Mouse (Mus musculus) ES-Bruce4 (cell line): ENCODE data around the gene Umod. TPM values are rescaled to one million over a fixed set of nuclear protein-coding genes. Genes with fewer than 3 reads are reported as not detected.

Experiments used
- H3K27ac ChIP-seq: 2 replicates; pipeline ENCODE4 v1.5.1; 2012; ENCODE audit warnings: low read length, inconsistent platforms; ENCODE audit not compliant: insufficient read depth
- H3K27me3 ChIP-seq: 2 replicates; pipeline ENCODE4 v1.6.1; 2012; ENCODE audit warnings: mild to moderate bottlenecking, low read length, inconsistent platforms; ENCODE audit not compliant: control insufficient read depth, poor library complexity, insufficient read depth, severe bottlenecking
- H3K36me3 ChIP-seq: 2 replicates; pipeline ENCODE4 v1.6.1; 2012; ENCODE audit warnings: inconsistent platforms, mild to moderate bottlenecking, low read length, moderate library complexity; ENCODE audit not compliant: control insufficient read depth, poor library complexity, insufficient read depth, severe bottlenecking
- H3K4me1 ChIP-seq: one replicate; pipeline ENCODE4 v1.8.1; 2011; ENCODE audit warnings: low read length; ENCODE audit not compliant: control insufficient read depth, insufficient read depth
- H3K4me3 ChIP-seq: 2 replicates; pipeline ENCODE4 v1.5.1; 2011; ENCODE audit warnings: low read depth, mild to moderate bottlenecking, low read length
- H3K9ac ChIP-seq: 2 replicates; pipeline ENCODE4 v1.6.1; 2012; ENCODE audit warnings: low read depth, mild to moderate bottlenecking, inconsistent platforms; ENCODE audit not compliant: poor library complexity, severe bottlenecking
- H3K9me3 ChIP-seq: replicated peaks from 2 replicates; pipeline ENCODE4 v1.6.1; 2012; ENCODE audit warnings: mild to moderate bottlenecking, low read length, inconsistent platforms; ENCODE audit not compliant: control insufficient read depth, poor library complexity, insufficient read depth, severe bottlenecking
- CTCF ChIP-seq: IDR thresholded peaks from one replicate; pipeline ENCODE4 v1.8.1; 2011; ENCODE audit warnings: low read depth, low read length
- EP300 ChIP-seq: IDR thresholded peaks from 2 replicates; pipeline ENCODE4 v1.6.1; 2011; ENCODE audit warnings: low read depth, low read length; ENCODE audit not compliant: insufficient read depth
- POLR2A ChIP-seq: IDR thresholded peaks from one replicate; pipeline ENCODE4 v1.8.1; 2011; ENCODE audit warnings: low read length; ENCODE audit not compliant: insufficient read depth
- polyA plus RNA-seq: library from polyadenylated mRNA; stranded (reverse); fragments of >200 nt; gene quantifications from 2 replicates; pipeline ENCODE4 v1.2.4, GENCODE M21; 2011; ENCODE audit warnings: low read depth; ENCODE audit not compliant: missing spikeins, insufficient read depth, insufficient read length

Umod gene
- polyA plus RNA-seq, result not detected in 2 replicates

GRCm38 (mm10) chr7:119479256-119479655, at the start of gene Umod:
Umod (minus strand) TSS chr7:119479282.
- no peaks in the 10 kb centered on the region for H3K9me3 ChIP-seq
- no peak within 1 kb of the TSS for H3K4me3 ChIP-seq

GRCm38 (mm10) chr7:119528617-119529016, 49.5 kb upstream of the Umod start:
- no peak for TF ChIP-seq EP300
- TF ChIP-seq POLR2A, result no peak
- TF ChIP-seq CTCF, result no peak

More at GRCm38 (mm10) chr7:119479256-119479655, at the start of gene Umod:
- H3K27ac ChIP-seq, result no peak within 1 kb of the TSS
- no peaks in the 10 kb centered on the region for H3K27me3 ChIP-seq
- TF ChIP-seq EP300, result no peak
- no peak for TF ChIP-seq POLR2A
- TF ChIP-seq CTCF, result no peak
- no peaks in the 10 kb centered on the region for H3K36me3 ChIP-seq
- H3K4me1 ChIP-seq, result no peaks in the 10 kb centered on the region
- H3K9ac ChIP-seq, result no peak within 1 kb of the TSS

GRCm38 (mm10) chr7:119527548-119527947, 48.5 kb upstream of the Umod start:
- TF ChIP-seq EP300 (no peak), CTCF (no peak), POLR2A (no peak)
- Histone ChIP-seq H3K36me3 (no peaks in the 10 kb centered on the region), H3K4me1 (no peaks in the 10 kb centered on the region)

More at GRCm38 (mm10) chr7:119528617-119529016, 49.5 kb upstream of the Umod start:
- no peaks in the 10 kb centered on the region for H3K9me3 ChIP-seq
- no peaks in the 10 kb centered on the region for H3K4me1 ChIP-seq
- no peak overlapping the region for H3K4me3 ChIP-seq
- no peaks in the 10 kb centered on the region for H3K36me3 ChIP-seq
- H3K27me3 ChIP-seq, result no peaks in the 10 kb centered on the region
- H3K9ac ChIP-seq, result no peak overlapping the region
- H3K27ac ChIP-seq, result no peak overlapping the region

DNA sequence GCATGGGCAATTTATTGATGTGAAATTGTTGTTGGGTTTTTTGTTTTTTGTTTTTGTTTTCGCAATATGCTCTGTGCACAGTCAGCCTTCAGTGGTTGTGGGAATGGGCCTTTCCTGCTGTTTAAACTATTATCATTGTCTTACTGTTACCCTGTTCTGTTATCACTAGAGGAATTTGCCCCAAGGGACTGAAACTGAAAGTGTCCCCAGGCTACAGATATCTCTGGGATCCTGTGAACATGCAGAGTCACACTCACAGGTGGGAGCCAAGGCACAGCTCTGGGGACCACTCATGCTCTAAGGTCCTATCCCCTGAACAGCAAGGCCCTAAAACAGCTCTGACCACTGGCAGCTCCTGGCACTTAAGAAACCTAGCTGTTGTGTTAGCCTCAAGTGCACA, 48.1 kb upstream of the Umod start:
- TF ChIP-seq EP300 (no peak), POLR2A (no peak), CTCF (no peak)
- H3K9ac ChIP-seq, result no peak overlapping the region
- no peak overlapping the region for H3K4me3 ChIP-seq
- H3K36me3 ChIP-seq, result no peaks in the 10 kb centered on the region
- H3K27me3 ChIP-seq, result no peaks in the 10 kb centered on the region
- no peaks in the 10 kb centered on the region for H3K9me3 ChIP-seq
- H3K4me1 ChIP-seq, result no peaks in the 10 kb centered on the region
- no peak overlapping the region for H3K27ac ChIP-seq

More at GRCm38 (mm10) chr7:119527548-119527947, 48.5 kb upstream of the Umod start:
- Histone ChIP-seq H3K27ac (no peak overlapping the region), H3K9ac (no peak overlapping the region), H3K9me3 (no peaks in the 10 kb centered on the region), H3K4me3 (no peak overlapping the region), H3K27me3 (no peaks in the 10 kb centered on the region)

GRCm38 (mm10) chr7:119526486-119526885, 47.4 kb upstream of the Umod start:
- no peak overlapping the region for H3K9ac ChIP-seq
- H3K27ac ChIP-seq, result no peak overlapping the region
- no peaks in the 10 kb centered on the region for H3K9me3 ChIP-seq
- H3K27me3 ChIP-seq, result no peaks in the 10 kb centered on the region
- no peak for TF ChIP-seq POLR2A
- H3K4me1 ChIP-seq, result no peaks in the 10 kb centered on the region
- no peak overlapping the region for H3K4me3 ChIP-seq
- H3K36me3 ChIP-seq, result no peaks in the 10 kb centered on the region

DNA sequence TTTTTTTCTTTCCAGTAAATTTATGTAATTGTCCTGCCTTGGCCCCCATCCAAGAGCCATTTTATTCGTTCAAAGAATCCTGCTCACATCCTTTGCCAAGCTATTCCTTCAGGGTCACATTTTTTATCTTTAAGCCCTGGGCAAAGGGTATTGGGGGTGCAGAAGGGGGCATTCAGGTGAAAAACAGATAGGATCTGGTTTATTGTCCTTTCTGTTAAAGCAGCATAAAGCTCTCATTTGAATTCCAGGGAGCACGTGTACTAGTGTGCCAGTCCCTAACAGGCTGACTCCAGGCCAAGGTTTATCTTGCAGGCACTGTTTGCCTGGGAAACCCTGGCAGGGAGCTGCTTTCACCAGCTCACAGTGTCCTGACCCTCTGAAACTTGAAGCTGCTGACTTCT, 46.8 kb upstream of the Umod start:
- no peak for TF ChIP-seq CTCF
- no peak for TF ChIP-seq POLR2A
- TF ChIP-seq EP300, result no peak
- H3K4me1 ChIP-seq, result no peaks in the 10 kb centered on the region
- H3K9ac ChIP-seq, result no peak overlapping the region
- H3K4me3 ChIP-seq, result no peak overlapping the region
- H3K36me3 ChIP-seq, result no peaks in the 10 kb centered on the region
- H3K27ac ChIP-seq, result no peak overlapping the region
- no peaks in the 10 kb centered on the region for H3K27me3 ChIP-seq
- H3K9me3 ChIP-seq, result no peaks in the 10 kb centered on the region
